Mouse (Mus musculus) liver, adult 2 months (tissue): Measurements from ENCODE around the gene Klf2.

Experiments
- CTCF ChIP-seq: fragments of 200-500 bp; IDR thresholded peaks from 2 replicates; pipeline ENCODE4 v1.5.1; 2011; ENCODE audit warnings: low read depth, low read length, control low read depth
- POLR2A ChIP-seq: fragments of 200-500 bp; IDR thresholded peaks from 2 replicates; pipeline ENCODE4 v1.6.1; 2011; ENCODE audit warnings: low read length, control low read depth; ENCODE audit not compliant: insufficient read depth; ENCODE audit errors: extremely low read depth

GRCm38 (mm10) chr8:72319397-72319796 lies 564 bp downstream of the Klf2 start:
- no peak for TF ChIP-seq CTCF
- TF ChIP-seq POLR2A, result no peak
